Mouse (Mus musculus): ENCODE measurements at regions not wholly inside any gene's neighbourhood (a gene's known extent, or its start where the extent isn't known, plus 50 kb on each side); places are given as distances from the start of the nearest gene placed in this dataset.

DNA sequence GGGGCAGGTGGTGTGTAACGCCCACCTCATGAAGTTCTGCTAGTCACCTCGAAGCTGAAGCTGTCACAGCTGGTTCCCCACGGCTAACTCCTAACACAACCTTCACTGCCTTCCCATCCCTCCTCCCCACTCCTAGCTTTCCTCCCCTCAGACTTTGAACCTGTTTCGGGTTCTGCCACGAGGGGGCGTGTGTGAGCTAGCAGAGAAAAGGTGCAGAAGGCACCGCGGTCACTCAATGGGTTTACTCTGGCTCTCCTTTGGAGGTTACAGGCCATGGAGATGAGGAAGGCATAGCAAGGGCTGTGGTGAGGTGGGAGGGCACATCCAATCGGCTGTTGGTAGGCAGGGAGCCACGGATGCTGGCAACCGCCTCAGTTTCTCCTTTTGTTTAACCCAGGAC is 437.3 kb downstream of the Ptpru start:
- H3K4me1 ChIP-seq (replicated peaks; ENCODE audit: control insufficient read depth, insufficient read depth, low read length) = no peaks in the 10 kb centered on the region
- no peaks in the 10 kb centered on the region for H3K27me3 ChIP-seq (ENCODE audit: control insufficient read depth, insufficient read depth, low read length)
- no peak overlapping the region for H3K27ac ChIP-seq (ENCODE audit: low read depth, low read length)
- H3K36me3 ChIP-seq (ENCODE audit: control insufficient read depth, insufficient read depth, low read length) = no peaks in the 10 kb centered on the region
- DNase-seq (ENCODE audit: low spot score) (peak; percentile 78), ATAC-seq (ENCODE audit: low FRiP score) (no peak)
- no peak overlapping the region for H3K4me3 ChIP-seq (ENCODE audit: low read depth, low read length)
- H3K9me3 ChIP-seq (ENCODE audit: control insufficient read depth, low read length) = no peaks in the 10 kb centered on the region
- H3K9ac ChIP-seq (ENCODE audit: low read depth, low read length) = no peak overlapping the region
- H3K4me2 ChIP-seq (replicated peaks; ENCODE audit: low read depth, low read length) = no peak overlapping the region
- 20% methylated on average over 11 of the region's 11 CpGs for WGBS

DNA sequence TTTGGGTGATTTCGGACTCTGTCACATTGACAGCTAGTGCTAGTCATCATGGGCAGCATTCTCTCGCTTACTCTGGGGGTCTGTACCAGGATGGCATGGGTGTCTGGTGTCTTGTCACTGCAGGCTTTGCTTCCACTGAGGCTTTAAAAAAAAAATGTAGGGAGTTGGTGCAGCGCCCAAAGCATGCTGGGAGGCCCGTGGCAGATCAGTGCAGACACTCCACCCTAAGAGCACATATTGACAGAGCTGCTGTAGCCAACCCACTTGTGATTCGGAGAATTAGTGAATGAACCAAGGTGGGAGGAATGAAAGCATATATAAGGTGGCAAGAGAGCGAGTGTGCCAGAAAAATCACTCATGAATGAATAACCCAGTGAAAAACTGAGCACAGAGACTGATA is 436.8 kb downstream of the Ptpru start:
- H3K27me3 ChIP-seq (ENCODE audit: control insufficient read depth, insufficient read depth, low read length) = no peaks in the 10 kb centered on the region
- no peak for ATAC-seq (ENCODE audit: low FRiP score)
- 89% methylated on average over 6 of the region's 6 CpGs for WGBS

DNA sequence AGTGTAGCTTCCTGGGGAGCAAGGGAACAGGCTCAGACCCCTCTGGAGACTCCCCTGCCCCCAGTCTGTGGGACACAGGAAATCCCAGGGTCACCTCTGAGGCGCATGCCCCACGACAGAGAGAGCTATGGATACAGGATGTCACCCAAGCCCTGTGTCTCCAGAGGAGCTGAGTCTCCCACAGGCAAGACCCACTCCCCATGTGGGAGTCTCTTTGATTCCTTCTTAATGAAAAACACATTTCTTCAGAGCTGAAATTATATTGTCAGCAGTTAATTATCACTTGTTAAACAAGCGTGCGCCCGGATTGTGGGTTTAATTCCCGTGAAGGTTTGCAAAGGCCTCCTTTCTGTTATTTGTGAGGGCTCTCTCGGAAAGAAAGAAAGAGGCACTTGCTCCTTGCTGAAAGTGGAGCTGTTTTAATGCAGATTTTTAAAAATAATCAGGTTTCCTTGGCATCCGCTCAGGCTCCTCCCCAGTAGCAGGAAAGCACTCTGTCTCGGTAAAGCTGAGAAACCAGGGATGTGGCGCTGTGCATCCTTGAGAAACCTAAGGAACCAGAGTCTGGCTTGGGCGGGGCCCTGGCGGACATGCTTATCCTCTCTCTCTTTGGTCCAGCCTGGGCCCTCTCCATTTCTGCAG is 432.6 kb downstream of the Ptpru start:
- Histone ChIP-seq H3K4me1 (replicated peaks; ENCODE audit: control insufficient read depth, insufficient read depth, low read length) (no peaks in the 10 kb centered on the region), H3K9ac (ENCODE audit: low read depth, low read length) (no peak overlapping the region), H3K4me2 (replicated peaks; ENCODE audit: low read depth, low read length) (no peak overlapping the region), H3K36me3 (ENCODE audit: control insufficient read depth, insufficient read depth, low read length) (no peaks in the 10 kb centered on the region), H3K27me3 (ENCODE audit: control insufficient read depth, insufficient read depth, low read length) (no peaks in the 10 kb centered on the region), H3K9me3 (ENCODE audit: control insufficient read depth, low read length) (no peaks in the 10 kb centered on the region), H3K27ac (ENCODE audit: low read depth, low read length) (no peak overlapping the region), H3K4me3 (ENCODE audit: low read depth, low read length) (no peak overlapping the region)
- WGBS = 67% methylated on average over 12 of the region's 12 CpGs
- DNase-seq (ENCODE audit: low spot score) (no peak), ATAC-seq (ENCODE audit: low FRiP score) (no peak)

More for the DNA sequence above, 436.8 kb downstream of the Ptpru start:
- Histone ChIP-seq H3K27ac (ENCODE audit: low read depth, low read length) (no peak overlapping the region), H3K4me2 (replicated peaks; ENCODE audit: low read depth, low read length) (no peak overlapping the region), H3K9me3 (ENCODE audit: control insufficient read depth, low read length) (no peaks in the 10 kb centered on the region), H3K4me1 (replicated peaks; ENCODE audit: control insufficient read depth, insufficient read depth, low read length) (no peaks in the 10 kb centered on the region), H3K9ac (ENCODE audit: low read depth, low read length) (no peak overlapping the region), H3K4me3 (ENCODE audit: low read depth, low read length) (no peak overlapping the region), H3K36me3 (ENCODE audit: control insufficient read depth, insufficient read depth, low read length) (no peaks in the 10 kb centered on the region)
- DNase-seq (ENCODE audit: low spot score) = no peak

DNA sequence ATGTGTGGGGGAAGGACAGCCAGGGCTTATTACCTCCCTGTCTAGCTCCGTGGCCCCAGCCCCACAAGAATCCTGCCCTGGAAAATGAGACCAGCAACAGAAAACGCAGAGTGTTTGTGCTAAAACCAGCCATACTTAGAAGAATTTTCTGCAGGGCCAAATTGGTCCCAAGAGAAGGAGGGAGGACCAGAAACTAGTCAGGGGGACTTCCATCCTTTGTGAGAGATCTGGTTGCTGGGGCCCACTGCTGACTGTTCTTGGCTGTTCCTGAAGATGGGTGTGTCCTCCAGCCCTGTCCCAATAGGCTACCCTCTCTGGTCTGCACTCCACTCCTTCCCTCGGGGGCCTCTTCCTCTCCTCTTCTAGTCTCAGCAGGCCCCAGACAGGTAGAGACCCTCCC is 430.6 kb downstream of the Ptpru start:
- H3K4me3 ChIP-seq (ENCODE audit: low read depth, low read length) = no peak overlapping the region
- H3K27ac ChIP-seq (ENCODE audit: low read depth, low read length) = no peak overlapping the region
- no peaks in the 10 kb centered on the region for H3K9me3 ChIP-seq (ENCODE audit: control insufficient read depth, low read length)
- DNase-seq (ENCODE audit: low spot score) (no peak), ATAC-seq (ENCODE audit: low FRiP score) (no peak)
- 46% methylated on average over 3 of the region's 3 CpGs for WGBS
- H3K4me1 ChIP-seq (replicated peaks; ENCODE audit: control insufficient read depth, insufficient read depth, low read length) = no peaks in the 10 kb centered on the region
- no peak overlapping the region for H3K9ac ChIP-seq (ENCODE audit: low read depth, low read length)
- no peaks in the 10 kb centered on the region for H3K36me3 ChIP-seq (ENCODE audit: control insufficient read depth, insufficient read depth, low read length)
- H3K27me3 ChIP-seq (ENCODE audit: control insufficient read depth, insufficient read depth, low read length) = no peaks in the 10 kb centered on the region
- H3K4me2 ChIP-seq (replicated peaks; ENCODE audit: low read depth, low read length) = no peak overlapping the region

DNA sequence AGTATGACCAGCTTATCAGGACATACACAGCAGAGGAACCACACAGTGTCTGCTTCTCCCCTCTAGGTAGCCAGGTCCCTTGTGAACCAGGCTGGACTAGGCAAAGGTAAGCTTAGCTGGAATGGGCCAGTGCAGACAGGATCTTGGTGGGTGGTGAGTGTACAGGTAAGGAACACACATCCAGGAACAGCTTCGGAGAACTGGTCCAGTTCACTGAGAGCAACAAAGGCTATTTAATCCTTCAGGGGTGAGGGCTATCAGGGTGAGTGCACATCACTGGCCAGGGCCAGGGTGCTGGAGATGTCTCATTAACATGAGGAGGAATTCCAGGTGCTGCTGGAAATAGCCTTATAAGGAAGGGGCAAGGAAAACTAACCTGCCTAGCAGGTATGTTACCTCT is 429.4 kb downstream of the Ptpru start:
- no peak overlapping the region for H3K9ac ChIP-seq (ENCODE audit: low read depth, low read length)
- no peak overlapping the region for H3K27ac ChIP-seq (ENCODE audit: low read depth, low read length)
- DNase-seq (ENCODE audit: low spot score) (no peak), ATAC-seq (ENCODE audit: low FRiP score) (no peak)
- H3K27me3 ChIP-seq (ENCODE audit: control insufficient read depth, insufficient read depth, low read length) = no peaks in the 10 kb centered on the region
- 76% methylated on average over 1 of the region's 1 CpGs for WGBS
- no peak overlapping the region for H3K4me3 ChIP-seq (ENCODE audit: low read depth, low read length)
- no peaks in the 10 kb centered on the region for H3K4me1 ChIP-seq (replicated peaks; ENCODE audit: control insufficient read depth, insufficient read depth, low read length)
- no peaks in the 10 kb centered on the region for H3K9me3 ChIP-seq (ENCODE audit: control insufficient read depth, low read length)
- H3K36me3 ChIP-seq (ENCODE audit: control insufficient read depth, insufficient read depth, low read length) = no peaks in the 10 kb centered on the region
- H3K4me2 ChIP-seq (replicated peaks; ENCODE audit: low read depth, low read length) = no peak overlapping the region

DNA sequence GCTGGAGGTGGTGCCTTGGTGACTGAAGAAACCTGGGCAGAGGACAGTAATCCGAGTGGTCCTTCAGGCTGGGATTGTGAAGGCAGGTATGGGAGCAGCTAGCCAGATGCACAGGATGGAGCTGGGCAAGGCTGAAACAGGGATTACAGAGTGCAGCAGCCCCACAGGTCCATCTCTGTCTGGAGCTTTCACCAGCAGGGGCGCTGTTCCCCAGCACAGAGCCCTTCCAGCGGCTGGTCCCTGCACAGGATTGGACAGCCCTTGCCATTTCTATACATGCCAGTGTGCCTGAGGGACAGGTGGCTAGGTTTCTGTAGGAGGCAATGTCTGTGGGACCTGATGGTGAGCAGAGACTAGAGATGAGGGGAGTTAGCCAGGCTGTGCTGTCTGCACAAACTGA is 428.3 kb downstream of the Ptpru start:
- Histone ChIP-seq H3K9ac (ENCODE audit: low read depth, low read length) (no peak overlapping the region), H3K27ac (ENCODE audit: low read depth, low read length) (no peak overlapping the region), H3K4me1 (replicated peaks; ENCODE audit: control insufficient read depth, insufficient read depth, low read length) (no peaks in the 10 kb centered on the region), H3K4me3 (ENCODE audit: low read depth, low read length) (no peak overlapping the region), H3K27me3 (ENCODE audit: control insufficient read depth, insufficient read depth, low read length) (no peaks in the 10 kb centered on the region), H3K4me2 (replicated peaks; ENCODE audit: low read depth, low read length) (no peak overlapping the region), H3K9me3 (ENCODE audit: control insufficient read depth, low read length) (no peaks in the 10 kb centered on the region), H3K36me3 (ENCODE audit: control insufficient read depth, insufficient read depth, low read length) (no peaks in the 10 kb centered on the region)
- WGBS = 48% methylated on average over 3 of the region's 3 CpGs
- ATAC-seq (ENCODE audit: low FRiP score) (no peak), DNase-seq (ENCODE audit: low spot score) (peak; percentile 78)

DNA sequence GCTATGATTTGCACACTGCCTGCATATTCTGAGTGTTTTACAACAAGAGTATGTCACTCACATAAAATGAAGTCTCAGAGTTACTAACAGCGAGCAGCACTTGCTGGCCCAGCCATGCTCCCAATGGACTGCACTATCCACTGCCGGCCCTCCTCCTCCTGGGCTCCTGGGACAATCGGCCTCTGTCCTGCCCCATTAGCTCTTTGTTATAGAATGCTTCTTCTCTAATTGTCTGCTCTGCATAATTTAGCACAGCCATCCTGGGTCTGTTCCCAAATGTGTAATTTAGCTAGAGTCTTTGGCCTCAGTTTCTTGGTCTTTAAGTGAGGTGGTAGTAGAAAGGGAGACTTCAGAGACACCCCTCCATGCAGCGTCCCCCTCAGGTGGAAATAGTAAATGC is 426.2 kb downstream of the Ptpru start:
- no peak for DNase-seq (ENCODE audit: low spot score)
- no peaks in the 10 kb centered on the region for H3K9me3 ChIP-seq (ENCODE audit: control insufficient read depth, low read length)
- H3K9ac ChIP-seq (ENCODE audit: low read depth, low read length) = no peak overlapping the region
- no peak overlapping the region for H3K4me2 ChIP-seq (replicated peaks; ENCODE audit: low read depth, low read length)
- H3K27me3 ChIP-seq (ENCODE audit: control insufficient read depth, insufficient read depth, low read length) = no peaks in the 10 kb centered on the region
- no peaks in the 10 kb centered on the region for H3K4me1 ChIP-seq (replicated peaks; ENCODE audit: control insufficient read depth, insufficient read depth, low read length)
- no peak overlapping the region for H3K27ac ChIP-seq (ENCODE audit: low read depth, low read length)
- no peak for ATAC-seq (ENCODE audit: low FRiP score)
- H3K36me3 ChIP-seq (ENCODE audit: control insufficient read depth, insufficient read depth, low read length) = no peaks in the 10 kb centered on the region
- H3K4me3 ChIP-seq (ENCODE audit: low read depth, low read length) = no peak overlapping the region
- WGBS = 46% methylated on average over 4 of the region's 4 CpGs

DNA sequence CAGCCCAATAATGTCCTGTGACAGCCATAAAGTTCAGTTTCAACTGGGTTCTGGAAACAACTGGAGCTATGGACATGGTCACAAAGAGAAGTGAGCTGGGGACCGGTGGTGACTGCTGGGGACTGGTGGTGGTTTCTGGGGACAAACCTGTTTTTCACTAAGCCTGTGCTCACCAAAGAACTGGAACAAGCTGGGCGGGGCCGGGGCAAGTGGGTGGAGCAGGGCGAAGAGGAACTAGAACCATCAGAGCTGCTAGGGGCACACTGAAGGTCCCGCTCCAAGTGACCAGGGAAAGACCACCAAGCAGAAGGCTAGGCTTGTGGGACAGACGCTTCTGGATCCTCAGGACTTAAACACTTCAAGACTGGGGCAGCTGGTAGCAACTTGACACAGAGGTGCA is 424.7 kb downstream of the Ptpru start:
- ATAC-seq (ENCODE audit: low FRiP score) (no peak), DNase-seq (ENCODE audit: low spot score) (no peak)
- Histone ChIP-seq H3K9ac (ENCODE audit: low read depth, low read length) (no peak overlapping the region), H3K9me3 (ENCODE audit: control insufficient read depth, low read length) (no peaks in the 10 kb centered on the region), H3K27ac (ENCODE audit: low read depth, low read length) (no peak overlapping the region), H3K4me3 (ENCODE audit: low read depth, low read length) (no peak overlapping the region), H3K4me2 (replicated peaks; ENCODE audit: low read depth, low read length) (no peak overlapping the region), H3K27me3 (ENCODE audit: control insufficient read depth, insufficient read depth, low read length) (no peaks in the 10 kb centered on the region), H3K36me3 (ENCODE audit: control insufficient read depth, insufficient read depth, low read length) (no peaks in the 10 kb centered on the region), H3K4me1 (replicated peaks; ENCODE audit: control insufficient read depth, insufficient read depth, low read length) (no peaks in the 10 kb centered on the region)
- WGBS = 87% methylated on average over 6 of the region's 6 CpGs

DNA sequence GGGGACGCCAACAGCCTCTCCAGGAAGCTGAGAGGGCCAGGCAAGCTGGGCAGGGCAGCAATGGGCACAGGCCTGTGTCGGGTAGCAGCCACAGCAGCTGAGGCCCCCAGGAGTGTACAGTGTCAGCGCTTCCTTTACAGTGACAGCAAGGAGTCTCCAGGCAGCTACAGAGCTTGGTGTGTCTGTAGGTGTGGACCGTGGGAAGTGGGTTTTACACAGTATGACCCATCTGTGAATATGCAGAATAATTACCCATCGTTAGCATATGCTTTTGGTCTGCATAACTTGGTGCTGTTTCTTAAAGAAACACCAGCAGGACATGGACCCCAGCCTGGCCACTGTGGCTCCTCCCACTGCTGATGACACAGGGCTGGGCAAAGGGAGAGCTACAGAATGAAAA is 422.6 kb downstream of the Ptpru start:
- Histone ChIP-seq H3K27me3 (ENCODE audit: control insufficient read depth, insufficient read depth, low read length) (no peaks in the 10 kb centered on the region), H3K36me3 (ENCODE audit: control insufficient read depth, insufficient read depth, low read length) (no peaks in the 10 kb centered on the region), H3K27ac (ENCODE audit: low read depth, low read length) (no peak overlapping the region), H3K4me2 (replicated peaks; ENCODE audit: low read depth, low read length) (no peak overlapping the region), H3K4me3 (ENCODE audit: low read depth, low read length) (no peak overlapping the region), H3K9me3 (ENCODE audit: control insufficient read depth, low read length) (no peaks in the 10 kb centered on the region), H3K9ac (ENCODE audit: low read depth, low read length) (no peak overlapping the region), H3K4me1 (replicated peaks; ENCODE audit: control insufficient read depth, insufficient read depth, low read length) (no peaks in the 10 kb centered on the region)
- DNase-seq (ENCODE audit: low spot score) (no peak), ATAC-seq (ENCODE audit: low FRiP score) (no peak)
- WGBS = 74% methylated on average over 5 of the region's 5 CpGs

Data from hindbrain, embryonic 11.5 days (tissue).